Mouse (Mus musculus): ENCODE measurements around the gene Gm17087. TPM values are rescaled to one million over a fixed set of nuclear protein-coding genes. Genes with fewer than 3 reads are reported as not detected.

The Gm17087 gene
- polyA plus RNA-seq (2015; fragmentation: Nextera tagmentation; extraction: Ambion mirVana): not detected in 2 replicates

GRCm38 (mm10) chr17:8566850-8567249, at the start of gene Gm17087:
Gene Gm17087, minus strand, starts transcription at chr17:8566950.
- H3K27me3 ChIP-seq (ENCODE audit: control insufficient read depth, insufficient read depth, low read length): no peaks in the 10 kb centered on the region
- no peak within 1 kb of the TSS for H3K27ac ChIP-seq (ENCODE audit: low read length)
- H3K4me1 ChIP-seq (ENCODE audit: control insufficient read depth, insufficient read depth, low read length): no peaks in the 10 kb centered on the region
- H3K4me3 ChIP-seq (replicated peaks; ENCODE audit: low read length): no peak within 1 kb of the TSS
- H3K36me3 ChIP-seq (ENCODE audit: control insufficient read depth, insufficient read depth, low read length): no peaks in the 10 kb centered on the region
- no peak within 1 kb of the TSS for H3K9ac ChIP-seq (ENCODE audit: low read length)
- no peaks in the 10 kb centered on the region for H3K9me3 ChIP-seq (replicated peaks; ENCODE audit: control insufficient read depth, low read length)
- ATAC-seq (ENCODE audit: insufficient read depth, low FRiP score): no peak
- WGBS: 88% methylated on average over 6 of the region's 6 CpGs
- no peak within 1 kb of the TSS for H3K4me2 ChIP-seq (ENCODE audit: low read depth, low read length)

- Histone ChIP-seq H3K4me1 (ENCODE audit: control insufficient read depth, insufficient read depth, low read length) (no peaks in the 10 kb centered on the region), H3K9ac (ENCODE audit: low read length) (no peak overlapping the region), H3K36me3 (ENCODE audit: control insufficient read depth, insufficient read depth, low read length) (no peaks in the 10 kb centered on the region), H3K4me3 (replicated peaks; ENCODE audit: low read length) (no peak overlapping the region), H3K4me2 (ENCODE audit: low read depth, low read length) (no peak overlapping the region), H3K27ac (ENCODE audit: low read length) (no peak overlapping the region), H3K9me3 (replicated peaks; ENCODE audit: control insufficient read depth, low read length) (no peaks in the 10 kb centered on the region), H3K27me3 (ENCODE audit: control insufficient read depth, insufficient read depth, low read length) (no peaks in the 10 kb centered on the region)
- 32% methylated on average over 7 of the region's 7 CpGs for WGBS
- ATAC-seq (ENCODE audit: insufficient read depth, low FRiP score): no peak
Observed at GRCm38 (mm10) chr17:8613882-8614551, 47.3 kb upstream of the Gm17087 start.

GRCm38 (mm10) chr17:8611916-8612315, 45.2 kb upstream of the Gm17087 start:
- Histone ChIP-seq H3K9ac (ENCODE audit: low read length) (no peak overlapping the region), H3K4me1 (ENCODE audit: control insufficient read depth, insufficient read depth, low read length) (no peaks in the 10 kb centered on the region), H3K4me2 (ENCODE audit: low read depth, low read length) (no peak overlapping the region), H3K4me3 (replicated peaks; ENCODE audit: low read length) (no peak overlapping the region), H3K27ac (ENCODE audit: low read length) (no peak overlapping the region), H3K9me3 (replicated peaks; ENCODE audit: control insufficient read depth, low read length) (no peaks in the 10 kb centered on the region), H3K27me3 (ENCODE audit: control insufficient read depth, insufficient read depth, low read length) (no peaks in the 10 kb centered on the region), H3K36me3 (ENCODE audit: control insufficient read depth, insufficient read depth, low read length) (no peaks in the 10 kb centered on the region)
- 78% methylated on average over 4 of the region's 4 CpGs for WGBS
- ATAC-seq (ENCODE audit: insufficient read depth, low FRiP score): no peak

- 64% methylated on average over 3 of the region's 3 CpGs for WGBS
- ATAC-seq (ENCODE audit: insufficient read depth, low FRiP score): no peak
- no peaks in the 10 kb centered on the region for H3K4me1 ChIP-seq (ENCODE audit: control insufficient read depth, insufficient read depth, low read length)
- H3K4me3 ChIP-seq (replicated peaks; ENCODE audit: low read length): no peak overlapping the region
- H3K27ac ChIP-seq (ENCODE audit: low read length): no peak overlapping the region
- H3K9ac ChIP-seq (ENCODE audit: low read length): no peak overlapping the region
- H3K36me3 ChIP-seq (ENCODE audit: control insufficient read depth, insufficient read depth, low read length): no peaks in the 10 kb centered on the region
- no peaks in the 10 kb centered on the region for H3K9me3 ChIP-seq (replicated peaks; ENCODE audit: control insufficient read depth, low read length)
- no peak overlapping the region for H3K4me2 ChIP-seq (ENCODE audit: low read depth, low read length)
- no peaks in the 10 kb centered on the region for H3K27me3 ChIP-seq (ENCODE audit: control insufficient read depth, insufficient read depth, low read length)
Observed at GRCm38 (mm10) chr17:8606695-8607094, 39.9 kb upstream of the Gm17087 start.

- Histone ChIP-seq H3K4me2 (ENCODE audit: low read depth, low read length) (no peak overlapping the region), H3K27me3 (ENCODE audit: control insufficient read depth, insufficient read depth, low read length) (no peaks in the 10 kb centered on the region), H3K4me3 (replicated peaks; ENCODE audit: low read length) (no peak overlapping the region), H3K9ac (ENCODE audit: low read length) (no peak overlapping the region), H3K4me1 (ENCODE audit: control insufficient read depth, insufficient read depth, low read length) (no peaks in the 10 kb centered on the region), H3K36me3 (ENCODE audit: control insufficient read depth, insufficient read depth, low read length) (no peaks in the 10 kb centered on the region), H3K27ac (ENCODE audit: low read length) (no peak overlapping the region), H3K9me3 (replicated peaks; ENCODE audit: control insufficient read depth, low read length) (no peaks in the 10 kb centered on the region)
- 83% methylated on average over 5 of the region's 5 CpGs for WGBS
- no peak for ATAC-seq (ENCODE audit: insufficient read depth, low FRiP score)
Observed at GRCm38 (mm10) chr17:8605921-8606320, 39.2 kb upstream of the Gm17087 start.

- no peak overlapping the region for H3K4me2 ChIP-seq (ENCODE audit: low read depth, low read length)
- 89% methylated on average over 3 of the region's 3 CpGs for WGBS
Observed at GRCm38 (mm10) chr17:8602976-8603375, 36.2 kb upstream of the Gm17087 start.

GRCm38 (mm10) chr17:8597790-8598189, 31.0 kb upstream of the Gm17087 start:
- no peaks in the 10 kb centered on the region for H3K36me3 ChIP-seq (ENCODE audit: control insufficient read depth, insufficient read depth, low read length)
- H3K4me1 ChIP-seq (ENCODE audit: control insufficient read depth, insufficient read depth, low read length): no peaks in the 10 kb centered on the region
- H3K4me3 ChIP-seq (replicated peaks; ENCODE audit: low read length): no peak overlapping the region
- WGBS: 11% methylated on average over 7 of the region's 7 CpGs
- ATAC-seq (ENCODE audit: insufficient read depth, low FRiP score): peak; percentile 29; the same call in 1 of the 2 replicates
- no peak overlapping the region for H3K27ac ChIP-seq (ENCODE audit: low read length)
- H3K9me3 ChIP-seq (replicated peaks; ENCODE audit: control insufficient read depth, low read length): no peaks in the 10 kb centered on the region
- no peak overlapping the region for H3K4me2 ChIP-seq (ENCODE audit: low read depth, low read length)
- H3K9ac ChIP-seq (ENCODE audit: low read length): no peak overlapping the region
- peaks cover 2% of the 10 kb centered on the region; the same call in 1 of the 2 replicates for H3K27me3 ChIP-seq (ENCODE audit: control insufficient read depth, insufficient read depth, low read length)

More at GRCm38 (mm10) chr17:8602976-8603375, 36.2 kb upstream of the Gm17087 start:
- no peaks in the 10 kb centered on the region for H3K4me1 ChIP-seq (ENCODE audit: control insufficient read depth, insufficient read depth, low read length)
- H3K27ac ChIP-seq (ENCODE audit: low read length): no peak overlapping the region
- peaks cover 2% of the 10 kb centered on the region; the same call in 1 of the 2 replicates for H3K27me3 ChIP-seq (ENCODE audit: control insufficient read depth, insufficient read depth, low read length)
- no peak overlapping the region for H3K9ac ChIP-seq (ENCODE audit: low read length)
- ATAC-seq (ENCODE audit: insufficient read depth, low FRiP score): no peak
- no peaks in the 10 kb centered on the region for H3K36me3 ChIP-seq (ENCODE audit: control insufficient read depth, insufficient read depth, low read length)
- H3K4me3 ChIP-seq (replicated peaks; ENCODE audit: low read length): no peak overlapping the region
- no peaks in the 10 kb centered on the region for H3K9me3 ChIP-seq (replicated peaks; ENCODE audit: control insufficient read depth, low read length)

GRCm38 (mm10) chr17:8592427-8593277, 25.9 kb upstream of the Gm17087 start:
- Histone ChIP-seq H3K27ac (ENCODE audit: low read length) (no peak overlapping the region), H3K4me3 (replicated peaks; ENCODE audit: low read length) (peak overlapping the region; percentile 27), H3K9me3 (replicated peaks; ENCODE audit: control insufficient read depth, low read length) (no peaks in the 10 kb centered on the region), H3K9ac (ENCODE audit: low read length) (peak overlapping the region; percentile 55), H3K4me2 (ENCODE audit: low read depth, low read length) (peak overlapping the region; percentile 54), H3K4me1 (ENCODE audit: control insufficient read depth, insufficient read depth, low read length) (no peaks in the 10 kb centered on the region), H3K36me3 (ENCODE audit: control insufficient read depth, insufficient read depth, low read length) (no peaks in the 10 kb centered on the region), H3K27me3 (ENCODE audit: control insufficient read depth, insufficient read depth, low read length) (no peaks in the 10 kb centered on the region)
- ATAC-seq (ENCODE audit: insufficient read depth, low FRiP score): peak; percentile 33; the same call in 1 of the 2 replicates
- 12% methylated on average over 22 of the region's 22 CpGs for WGBS

GRCm38 (mm10) chr17:8581579-8581978, 14.8 kb upstream of the Gm17087 start:
- Histone ChIP-seq H3K4me1 (ENCODE audit: control insufficient read depth, insufficient read depth, low read length) (no peaks in the 10 kb centered on the region), H3K4me3 (replicated peaks; ENCODE audit: low read length) (no peak overlapping the region)
- ATAC-seq (ENCODE audit: insufficient read depth, low FRiP score): no peak

More at GRCm38 (mm10) chr17:8581579-8581978, 14.8 kb upstream of the Gm17087 start:
- Histone ChIP-seq H3K27me3 (ENCODE audit: control insufficient read depth, insufficient read depth, low read length) (no peaks in the 10 kb centered on the region), H3K4me2 (ENCODE audit: low read depth, low read length) (no peak overlapping the region), H3K9me3 (replicated peaks; ENCODE audit: control insufficient read depth, low read length) (no peaks in the 10 kb centered on the region), H3K9ac (ENCODE audit: low read length) (no peak overlapping the region), H3K27ac (ENCODE audit: low read length) (no peak overlapping the region), H3K36me3 (ENCODE audit: control insufficient read depth, insufficient read depth, low read length) (no peaks in the 10 kb centered on the region)
- 78% methylated on average over 8 of the region's 8 CpGs for WGBS
